Mouse (Mus musculus) small intestine, adult 2 months (tissue): ENCODE results near the gene Ppp6r3. TPM values are rescaled to one million over a fixed set of nuclear protein-coding genes. Genes with fewer than 3 reads are reported as not detected.
"Not testable (repeated sequence)": the region's sequence is repeated elsewhere in the genome, so short reads cannot be mapped to it uniquely, and the experiment has no call there.

Experiments used
- H3K27ac ChIP-seq: fragments of 200-500 bp; 2 replicates; pipeline ENCODE4 v1.5.1; 2012; ENCODE audit warnings: low read depth, low read length, control low read depth, inconsistent platforms; ENCODE audit not compliant: insufficient read depth
- H3K27me3 ChIP-seq: fragments of 200-500 bp; 2 replicates; pipeline ENCODE4 v1.6.1; 2012; ENCODE audit warnings: mild to moderate bottlenecking, moderate library complexity, low read length, inconsistent platforms; ENCODE audit not compliant: control insufficient read depth, insufficient read depth
- H3K36me3 ChIP-seq: fragments of 200-500 bp; 2 replicates; pipeline ENCODE4 v1.6.1; 2012; ENCODE audit warnings: mild to moderate bottlenecking, low read length, control low read depth, inconsistent platforms; ENCODE audit not compliant: control insufficient read depth, insufficient read depth
- H3K4me1 ChIP-seq: fragments of 200-500 bp; 2 replicates; pipeline ENCODE4 v1.6.1; 2012; ENCODE audit warnings: low read length, inconsistent platforms, mixed read lengths; ENCODE audit not compliant: control insufficient read depth, insufficient read depth, insufficient read length
- H3K4me3 ChIP-seq: fragments of 200-500 bp; 2 replicates; pipeline ENCODE4 v1.5.1; 2012; ENCODE audit warnings: low read depth, mild to moderate bottlenecking, control low read depth, inconsistent platforms, low read length, moderate library complexity
- CTCF ChIP-seq: fragments of 200-500 bp; IDR thresholded peaks from 2 replicates; pipeline ENCODE4 v1.5.1; 2012; ENCODE audit warnings: low read depth, mild to moderate bottlenecking, control low read depth, inconsistent platforms, low read length, moderate library complexity, mixed read lengths; ENCODE audit not compliant: insufficient replicate concordance, insufficient read length; ENCODE audit errors: extremely low read depth
- POLR2A ChIP-seq: fragments of 200-500 bp; IDR thresholded peaks from 2 replicates; pipeline ENCODE4 v1.6.1; 2012; ENCODE audit warnings: low read depth, mild to moderate bottlenecking, control low read depth, inconsistent platforms, low read length, moderate library complexity
- WGBS: fragments of 180-500 bp; shearing (Covaris S2); methylation state at CpG from one replicate; pipeline ENCODE4 v1.1.7; 2018; 5-methylcytosine and 5-hydroxymethylcytosine counted together
- polyA plus RNA-seq: library from polyadenylated mRNA; depleted of rRNA; stranded (reverse); fragments of >200 nt; gene quantifications from 2 replicates; pipeline ENCODE4 v1.2.3, GENCODE M21; 2012

Ppp6r3 gene
- polyA plus RNA-seq, 1 experiment = 67.9 TPM

DNA sequence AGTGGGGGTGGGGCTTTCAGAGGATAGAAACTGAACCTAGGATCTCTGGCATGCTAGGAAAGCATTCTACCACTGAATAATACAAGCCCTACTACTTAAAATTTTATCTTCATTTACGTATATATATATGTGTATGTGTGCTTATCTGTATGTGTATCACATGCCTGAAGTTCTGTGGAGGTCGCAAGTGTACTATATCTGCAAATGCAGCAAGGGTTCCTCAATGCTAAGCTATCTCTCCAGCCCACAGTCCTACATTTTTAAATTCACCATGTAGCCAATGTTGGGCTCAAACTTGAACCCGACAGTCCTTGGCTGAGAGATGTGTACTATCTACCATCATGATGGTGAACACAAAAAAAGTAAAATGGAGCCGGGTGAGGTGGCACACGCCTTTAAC, 34.6 kb downstream of the Ppp6r3 start:
- TF ChIP-seq CTCF (no peak), POLR2A (no peak)
- 94% methylated on average over 5 of the region's 5 CpGs for WGBS

DNA sequence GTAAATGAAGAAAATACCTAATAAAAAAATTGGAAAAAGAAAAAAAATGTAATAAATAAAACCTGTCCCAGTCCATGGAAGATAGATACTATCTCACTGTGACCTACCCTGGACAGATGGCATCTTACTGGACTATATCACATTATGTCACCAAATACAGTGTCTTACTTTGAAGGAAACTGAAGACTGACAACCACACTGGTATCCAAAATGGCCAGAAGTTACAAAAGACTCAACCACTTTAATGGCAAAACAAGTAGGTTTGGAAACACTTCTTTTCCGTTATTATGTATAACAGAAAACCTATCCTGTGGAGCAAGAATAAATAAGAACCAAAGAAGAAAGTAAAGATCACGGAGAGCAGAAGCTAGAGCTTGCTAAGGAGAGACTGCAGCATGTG, 35.3 kb downstream of the Ppp6r3 start:
- WGBS = 87% methylated on average over 2 of the region's 2 CpGs
- Histone ChIP-seq H3K36me3 (peaks cover 17% of the 10 kb centered on the region), H3K27ac (no peak overlapping the region), H3K27me3 (no peaks in the 10 kb centered on the region; the same call in 1 of the 2 replicates), H3K4me1 (peaks cover 2% of the 10 kb centered on the region; the same call in 1 of the 2 replicates), H3K4me3 (no peak overlapping the region)
- TF ChIP-seq CTCF = no peak
- no peak for TF ChIP-seq POLR2A

More for the DNA sequence above, 34.6 kb downstream of the Ppp6r3 start:
- Histone ChIP-seq H3K4me1 (peaks cover 4% of the 10 kb centered on the region; the same call in 1 of the 2 replicates), H3K4me3 (no peak overlapping the region), H3K36me3 (peaks cover 17% of the 10 kb centered on the region), H3K27me3 (no peaks in the 10 kb centered on the region; the same call in 1 of the 2 replicates), H3K27ac (no peak overlapping the region)

DNA sequence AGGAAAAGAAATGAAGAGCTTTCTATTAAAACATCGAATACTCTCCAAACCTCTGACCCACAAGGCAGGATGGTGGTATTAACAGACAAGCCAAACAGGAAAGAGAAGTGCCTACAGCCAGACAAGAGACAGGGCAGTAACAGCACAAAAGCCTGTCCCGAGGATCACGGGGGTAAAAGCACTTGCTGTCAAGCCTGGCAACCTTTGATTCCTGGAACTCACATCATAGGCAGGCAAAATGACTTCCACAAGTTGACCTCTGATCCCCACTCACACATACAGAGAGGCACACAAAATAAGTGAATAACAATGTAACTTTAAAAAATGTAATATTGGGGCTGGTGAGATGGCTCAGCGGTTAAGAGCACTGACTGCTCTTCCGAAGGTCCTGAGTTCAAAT, 36.1 kb downstream of the Ppp6r3 start:
- peak overlapping the region; percentile 26; the same call in 1 of the 2 replicates for H3K27ac ChIP-seq
- H3K27me3 ChIP-seq = no peaks in the 10 kb centered on the region; the same call in 1 of the 2 replicates
- peaks cover 2% of the 10 kb centered on the region; the same call in 1 of the 2 replicates for H3K4me1 ChIP-seq
- WGBS = 57% methylated on average over 5 of the region's 5 CpGs
- TF ChIP-seq CTCF (no peak), POLR2A (no peak)
- peaks cover 17% of the 10 kb centered on the region for H3K36me3 ChIP-seq
- H3K4me3 ChIP-seq = no peak overlapping the region

DNA sequence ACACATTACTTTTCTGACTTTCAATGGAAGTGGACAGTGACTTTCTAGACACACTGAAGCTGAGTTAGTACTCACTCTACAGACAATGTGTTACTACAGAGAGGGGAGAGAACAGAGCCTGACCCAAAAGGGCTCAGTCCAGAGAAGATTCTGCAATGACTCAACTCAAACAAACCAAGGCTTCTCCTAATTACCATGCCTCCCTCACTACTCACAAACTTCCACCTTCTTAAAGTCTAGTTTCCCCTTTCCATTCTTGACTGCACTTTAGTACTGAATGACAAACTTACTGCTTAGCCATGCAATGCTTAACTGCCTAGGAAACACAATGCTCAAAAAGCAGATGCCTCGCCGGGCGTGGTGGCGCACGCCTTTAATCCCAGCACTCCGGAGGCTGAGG, 37.9 kb downstream of the Ppp6r3 start:
- Histone ChIP-seq H3K27me3 (no peaks in the 10 kb centered on the region), H3K4me1 (no peaks in the 10 kb centered on the region; the same call in 1 of the 2 replicates), H3K27ac (no peak overlapping the region), H3K36me3 (peaks cover 8% of the 10 kb centered on the region), H3K4me3 (no peak overlapping the region)
- TF ChIP-seq CTCF (no peak), POLR2A (no peak)
- WGBS = 89% methylated on average over 6 of the region's 6 CpGs

DNA sequence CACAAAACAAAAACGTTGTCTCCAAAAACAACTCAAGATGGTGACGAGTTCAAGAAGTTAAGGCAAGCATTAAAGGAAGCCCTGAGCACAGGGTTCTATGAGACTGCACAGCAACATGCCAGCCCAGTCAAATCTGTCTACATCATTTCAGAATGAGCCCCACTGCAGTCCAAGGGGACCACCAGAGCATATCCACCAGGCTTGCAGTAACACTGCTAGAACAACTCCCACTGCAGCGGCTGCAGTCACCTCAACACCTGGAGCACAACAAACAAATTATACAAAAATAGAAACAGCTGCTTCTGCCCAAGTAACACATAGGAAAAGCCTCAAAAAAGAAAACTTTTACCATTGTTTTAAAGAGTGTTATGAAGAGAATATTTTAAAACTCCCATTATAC, 40.6 kb downstream of the Ppp6r3 start:
- H3K36me3 ChIP-seq = peaks cover under 1% of the 10 kb centered on the region
- 73% methylated on average over 3 of the region's 3 CpGs for WGBS
- no peak overlapping the region for H3K27ac ChIP-seq
- TF ChIP-seq POLR2A (no peak), CTCF (no peak)
- H3K27me3 ChIP-seq = no peaks in the 10 kb centered on the region
- no peak overlapping the region for H3K4me3 ChIP-seq
- no peaks in the 10 kb centered on the region; the same call in 1 of the 2 replicates for H3K4me1 ChIP-seq

DNA sequence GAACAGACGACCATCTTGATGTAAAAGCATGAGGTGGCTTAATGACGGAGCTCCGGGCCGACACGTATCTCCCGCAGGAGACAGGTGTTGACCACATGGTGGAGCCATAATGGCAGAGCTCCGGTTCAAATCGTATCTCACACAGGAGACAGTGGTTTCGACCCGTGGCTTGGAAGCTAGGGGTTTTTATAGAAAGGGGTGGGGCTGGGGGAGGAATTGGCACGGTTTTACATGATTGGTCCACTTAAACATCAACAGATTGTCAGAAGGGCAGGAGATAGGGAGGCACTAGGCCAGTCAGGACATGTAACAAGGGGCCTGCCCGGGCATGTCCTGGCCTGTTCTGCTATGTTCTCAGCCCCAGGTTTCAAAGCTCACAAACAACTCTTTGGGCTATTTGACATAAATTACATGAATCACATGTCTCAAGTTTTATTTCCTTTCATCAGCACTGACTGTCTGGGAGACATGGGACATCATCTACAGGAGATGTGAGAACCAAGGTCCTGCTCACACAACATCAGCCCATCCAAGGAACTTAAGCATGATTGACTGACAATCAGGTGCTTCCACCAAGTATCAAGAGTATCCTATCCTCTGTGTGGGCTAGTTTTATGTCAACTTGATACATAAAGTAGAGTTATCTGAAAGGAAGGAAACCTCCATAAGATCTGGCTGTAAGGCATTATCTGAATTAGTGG, 42.1 kb downstream of the Ppp6r3 start:
- H3K27ac ChIP-seq, H3K36me3 ChIP-seq, H3K4me3 ChIP-seq, H3K27me3 ChIP-seq, H3K4me1 ChIP-seq: not testable (repeated sequence)
- 85% methylated on average over 12 of the region's 12 CpGs for WGBS

DNA sequence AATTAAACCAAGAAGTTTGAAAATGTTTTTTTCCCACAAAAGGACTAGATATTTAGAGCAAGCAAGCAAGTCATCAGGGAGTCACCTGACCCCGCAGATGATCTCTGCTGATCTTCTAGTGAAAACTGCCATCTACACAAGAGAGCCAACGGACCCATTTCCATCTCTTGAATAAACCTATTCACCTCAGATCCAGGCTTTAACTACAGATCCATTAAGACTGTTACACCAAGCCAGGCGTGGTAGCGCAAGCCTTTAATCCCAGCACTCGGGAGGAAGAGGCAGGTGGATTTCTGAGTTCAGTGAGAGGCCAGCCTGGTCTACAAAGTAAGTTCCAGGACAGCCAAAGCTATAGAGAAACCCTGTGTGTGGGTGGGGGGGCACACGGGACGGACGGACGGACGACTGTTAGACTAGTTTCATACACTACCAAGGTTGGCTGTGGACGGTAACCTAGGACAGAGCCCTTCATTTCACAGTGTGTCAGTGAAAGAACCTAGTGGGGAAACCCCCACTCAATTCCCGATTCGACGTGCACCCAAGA, 42.8 kb downstream of the Ppp6r3 start:
- no peak overlapping the region for H3K27ac ChIP-seq
- WGBS = 95% methylated on average over 14 of the region's 14 CpGs
- no peaks in the 10 kb centered on the region for H3K27me3 ChIP-seq
- H3K36me3 ChIP-seq = no peaks in the 10 kb centered on the region; the same call in 1 of the 2 replicates
- no peak overlapping the region for H3K4me3 ChIP-seq
- H3K4me1 ChIP-seq = no peaks in the 10 kb centered on the region
- TF ChIP-seq POLR2A (no peak), CTCF (no peak)
